In the genomic region with DNA sequence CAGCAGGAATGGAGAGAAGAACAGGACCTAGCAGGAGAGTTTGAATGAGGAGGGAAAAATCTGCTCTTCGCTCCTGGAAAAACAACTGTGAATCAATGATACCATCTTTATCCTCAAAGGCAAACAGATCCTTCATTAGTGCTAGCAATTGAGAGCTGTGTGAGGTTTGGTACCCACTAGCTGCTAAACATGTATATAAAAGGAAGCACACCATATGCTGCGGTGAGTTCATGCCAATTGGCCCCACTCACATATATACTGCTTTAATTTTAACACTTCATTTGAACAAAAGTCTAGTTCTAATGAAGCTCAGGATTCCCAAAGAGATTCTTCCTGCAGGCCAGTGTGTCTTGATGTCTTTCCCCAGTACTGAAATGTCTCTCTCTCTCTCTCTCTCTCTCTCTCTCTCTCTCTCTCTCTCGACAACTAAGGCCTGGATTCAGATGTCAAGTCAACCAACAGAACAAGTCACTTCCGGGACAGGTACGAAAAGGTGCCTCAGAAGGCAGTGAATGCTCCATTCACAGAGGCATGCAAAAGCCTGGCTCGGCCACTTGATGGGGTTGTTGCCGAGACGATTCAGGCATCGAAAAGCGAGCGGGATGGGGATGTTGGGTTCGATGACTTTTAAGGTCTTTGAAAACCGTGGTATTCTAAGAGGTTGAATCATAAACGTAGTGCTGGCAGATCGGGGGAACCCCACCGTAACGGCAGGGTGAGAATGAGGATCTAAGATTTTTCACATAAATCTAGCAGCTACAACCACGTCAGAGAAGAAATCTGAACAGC, we compare ENCODE assay signal across 12 mouse cellular contexts.
DNase-seq lines count a peak whose midpoint lies in the region; ATAC-seq and TF ChIP-seq lines count a peak whose summit lies in the region.
"Had no signal": no experiment of that assay in that cellular context is flagged by ENCODE, and none has a peak within 500 bp of the region (broad histone marks: within the 10 kb centered on the region; RNA-seq: fewer than 3 reads in every experiment).

No protein-coding gene starts in this region.

- no peak for TF ChIP-seq POLR2A in brain, embryonic 14.5 days (IDR thresholded peaks at IDR 0.05; ENCODE audit: borderline replicate concordance, extremely low read depth, insufficient read depth, insufficient read length, poor library complexity, severe bottlenecking)

- no peak for TF ChIP-seq CTCF in brain, embryonic 14.5 days (IDR thresholded peaks at IDR 0.05; ENCODE audit: borderline replicate concordance, extremely low read depth, insufficient read depth, insufficient read length)

- DNase-seq in heart, adult 11 months = peak; percentile 31
- DNase-seq in heart, adult 9 months (ENCODE audit: low spot score in 2 of 2) = no peak
- peak; percentile 32 to 56 for DNase-seq in B cell, adult 2 months
- peak; percentile 79 for DNase-seq in brain, embryonic 14.5 days (ENCODE audit: low read depth)
- DNase-seq in right cerebral cortex, adult 2 months (ENCODE audit: low spot score in 2 of 2) = peak; percentile 52 to 77
- no peak for DNase-seq in kidney, postnatal 14 days
- no peak for DNase-seq in cerebellum, adult 18-20 months
- DNase-seq: cerebellum, adult 8-10 months; gastrocnemius, postnatal 10 days; heart, postnatal 36 days had no signal

- no peak for ATAC-seq in erythroid progenitor cell, adult 5-6 weeks (replicated peaks; ENCODE audit: low FRiP score, poor library complexity, severe bottlenecking)
- ATAC-seq: inflammation-experienced regulatory T-cells, adult 6 months had no signal

Comparison
In these comparisons a context has a peak if more than half of its experiments do, and no peak if none do; other contexts are left out.
1. DNase-seq: peak in heart, adult 11 months (single experiment), B cell, adult 2 months (2 of 2), brain, embryonic 14.5 days (single experiment) and right cerebral cortex, adult 2 months (2 of 2); none in heart, adult 9 months (0 of 2), kidney, postnatal 14 days (single experiment) and cerebellum, adult 18-20 months (0 of 2).